Mouse (Mus musculus) megakaryocyte-erythroid progenitor cell, adult 5-6 weeks (primary cell): ENCODE measurements around the gene Pttg1ip. TPM values are rescaled to one million over a fixed set of nuclear protein-coding genes. Genes with fewer than 3 reads are reported as not detected.

ENCODE experiments used
- ATAC-seq: replicated peaks from 2 replicates; pipeline ENCODE4 v1.8.0; 2016; ENCODE audit warnings: mild to moderate bottlenecking, inconsistent platforms; ENCODE audit not compliant: severe bottlenecking, poor library complexity, low FRiP score, low TSS enrichment
- total RNA-seq, 2 experiments: library from RNA; stranded (forward) in 1 of 2; stranded (reverse) in 1 of 2; fragments of 200-1000, 215-1000 nt in 1 of 2; fragments of >200 nt in 1 of 2; fragmentation: Nextera tagmentation in 1 of 2; gene quantifications; 2 replicates each; pipeline ENCODE4 v1.2.3; 2014 to 2017

Gene Pttg1ip
- total RNA-seq, 2 experiments from 2014 or later = 37.6 to 48.4 TPM

- ATAC-seq = no peak
These were observed 23.4 kb downstream of the Pttg1ip start for GRCm38 (mm10) chr10:77604958-77605357.

- ATAC-seq = peak; percentile 54
These were observed 23.8 kb downstream of the Pttg1ip start for GRCm38 (mm10) chr10:77605368-77605767.

GRCm38 (mm10) chr10:77605908-77606826, 24.6 kb downstream of the Pttg1ip start, which contains the start of the genes Sumo3 and Gm49325:
Gene Sumo3 (plus strand): TSS chr10:77606097.
Gene Gm49325 (plus strand): TSS chr10:77606197.
- peak; percentile 88 for ATAC-seq

GRCm38 (mm10) chr10:77606855-77607254, 25.3 kb downstream of the Pttg1ip start:
- no peak for ATAC-seq

GRCm38 (mm10) chr10:77607441-77607840, 25.9 kb downstream of the Pttg1ip start:
- ATAC-seq = no peak

GRCm38 (mm10) chr10:77608589-77608988, 27.1 kb downstream of the Pttg1ip start:
- ATAC-seq = no peak

GRCm38 (mm10) chr10:77610221-77610961, 28.9 kb downstream of the Pttg1ip start:
- ATAC-seq = no peak

- ATAC-seq = no peak
These were observed 31.9 kb downstream of the Pttg1ip start for GRCm38 (mm10) chr10:77613409-77613808.

GRCm38 (mm10) chr10:77615647-77616046, 34.1 kb downstream of the Pttg1ip start:
- no peak for ATAC-seq

- ATAC-seq = no peak
These were observed 34.6 kb downstream of the Pttg1ip start for GRCm38 (mm10) chr10:77616166-77616565.

GRCm38 (mm10) chr10:77616926-77617325, 35.4 kb downstream of the Pttg1ip start:
- ATAC-seq = no peak

GRCm38 (mm10) chr10:77621546-77621945, 40.0 kb downstream of the Pttg1ip start:
- ATAC-seq = no peak

- peak; percentile 85 for ATAC-seq
These were observed 40.8 kb downstream of the Pttg1ip start, which contains the start of gene Ube2g2 for GRCm38 (mm10) chr10:77622055-77622988. Gene Ube2g2 (plus strand): TSS chr10:77622275.

GRCm38 (mm10) chr10:77623069-77623492, 41.6 kb downstream of the Pttg1ip start:
- ATAC-seq = 0 out of 2 replicates have a peak, but pooled peaks have one; percentile 16

- no peak for ATAC-seq
These were observed 42.3 kb downstream of the Pttg1ip start for GRCm38 (mm10) chr10:77623639-77624400.

GRCm38 (mm10) chr10:77624570-77624995, 43.1 kb downstream of the Pttg1ip start:
- no peak for ATAC-seq

GRCm38 (mm10) chr10:77626036-77626435, 44.5 kb downstream of the Pttg1ip start:
- no peak for ATAC-seq

GRCm38 (mm10) chr10:77626591-77626990, 45.1 kb downstream of the Pttg1ip start:
- no peak for ATAC-seq
